Mouse (Mus musculus) heart, adult 2 months (tissue): ENCODE results near the gene Pde8b. TPM values are rescaled to one million over a fixed set of nuclear protein-coding genes. Genes with fewer than 3 reads are reported as not detected.

Source experiments
- DNase-seq, 2 experiments: peaks; one replicate each; pipeline ENCODE4 v3.0.0; 2021
- H3K27ac ChIP-seq: fragments of 200-600 bp; 2 replicates; pipeline ENCODE4 v1.8.1; 2022
- H3K27me3 ChIP-seq: fragments of 200-500 bp; 2 replicates; pipeline ENCODE4 v1.6.1; 2012; ENCODE audit warnings: mild to moderate bottlenecking, low read length, inconsistent platforms, mixed read lengths; ENCODE audit not compliant: control insufficient read depth, insufficient read depth
- H3K36me3 ChIP-seq: fragments of 200-500 bp; 2 replicates; pipeline ENCODE4 v1.6.1; 2012; ENCODE audit warnings: low read length, inconsistent platforms; ENCODE audit not compliant: control insufficient read depth, insufficient read depth
- H3K4me1 ChIP-seq: fragments of 200-500 bp; 2 replicates; pipeline ENCODE4 v1.6.1; 2011; ENCODE audit warnings: low read length; ENCODE audit not compliant: control insufficient read depth, insufficient read depth
- H3K4me3 ChIP-seq: fragments of 200-600 bp; 2 replicates; pipeline ENCODE4 v1.8.1; 2022
- H3K79me2 ChIP-seq: fragments of 200-500 bp; replicated peaks from 2 replicates; pipeline ENCODE4 v1.6.1; 2012; ENCODE audit warnings: mild to moderate bottlenecking, inconsistent platforms, low read length, moderate library complexity, mixed read lengths; ENCODE audit not compliant: control insufficient read depth, insufficient read depth
- H3K9ac ChIP-seq: fragments of 200-500 bp; 2 replicates; pipeline ENCODE4 v1.6.1; 2012; ENCODE audit warnings: low read depth, mild to moderate bottlenecking, control low read depth, inconsistent platforms, low read length, mixed read lengths
- CTCF ChIP-seq: fragments of 200-600 bp; IDR thresholded peaks from 2 replicates; pipeline ENCODE4 v1.8.1; 2022; ENCODE audit warnings: antibody characterized with exemption, mild to moderate bottlenecking, moderate library complexity
- EP300 ChIP-seq: fragments of 200-500 bp; IDR thresholded peaks from 2 replicates; pipeline ENCODE4 v1.6.1; 2011; ENCODE audit warnings: low read depth, low read length, control low read depth; ENCODE audit not compliant: insufficient read depth
- POLR2A ChIP-seq: fragments of 200-500 bp; IDR thresholded peaks from 2 replicates; pipeline ENCODE4 v1.6.1; 2011; ENCODE audit warnings: mild to moderate bottlenecking, low read depth, low read length, control low read depth; ENCODE audit not compliant: insufficient read depth
- WGBS: fragments of 180-500 bp; shearing (Covaris S2); methylation state at CpG from one replicate; pipeline ENCODE4 v1.1.7; 2018; 5-methylcytosine and 5-hydroxymethylcytosine counted together
- intact Hi-C: fragments of 180-260 bp; cut with DNase I; formaldehyde crosslinking; loops from one replicate; pipeline ENCODE4 v1.15.1; 2025
- polyA plus RNA-seq: library from polyadenylated mRNA; depleted of rRNA; stranded (reverse); fragments of >200 nt; gene quantifications from 2 replicates; pipeline ENCODE4 v1.2.3, GENCODE M21; 2012
- total RNA-seq, 2 experiments: library from RNA; stranded (reverse); gene quantifications; 2 replicates each; pipeline ENCODE4 v1.2.3; 2021

The Pde8b gene
- total and polyA plus RNA-seq, 3 experiments: 1.7 to 5.0 (median 2.6) TPM

DNA sequence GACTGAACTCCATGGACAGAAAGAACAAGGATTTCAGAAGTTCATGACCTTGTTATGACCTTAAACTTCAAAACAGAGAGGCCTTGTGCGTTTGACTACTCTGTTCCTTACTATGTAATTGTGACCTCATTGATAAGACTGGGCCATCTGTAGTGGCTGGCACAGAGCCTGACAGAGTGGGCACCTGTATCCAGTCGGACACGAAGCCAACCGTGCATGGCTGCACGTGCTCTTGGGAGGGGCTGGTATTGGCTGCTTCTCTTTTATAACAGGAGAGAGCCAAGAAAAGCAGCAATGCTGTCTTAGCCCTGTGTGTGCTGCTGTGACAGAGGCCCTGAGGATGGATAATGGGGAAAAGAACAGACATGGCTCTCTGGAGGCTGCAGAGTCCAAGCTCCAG lies 73.7 kb downstream of the Pde8b start:
- 27% methylated on average over 5 of the region's 5 CpGs for WGBS
- Histone ChIP-seq H3K27me3 (no peaks in the 10 kb centered on the region), H3K9ac (no peak overlapping the region), H3K79me2 (no peaks in the 10 kb centered on the region), H3K4me3 (no peak overlapping the region), H3K4me1 (no peaks in the 10 kb centered on the region), H3K27ac (no peak overlapping the region), H3K36me3 (no peaks in the 10 kb centered on the region)
- intact Hi-C loops: loop anchor here (5.0 kb wide), 1 partner anchor 41 kb away; no protein-coding TSS in a partner anchor
- no peak for DNase-seq
- TF ChIP-seq EP300 (no peak), CTCF (no peak), POLR2A (no peak)

DNA sequence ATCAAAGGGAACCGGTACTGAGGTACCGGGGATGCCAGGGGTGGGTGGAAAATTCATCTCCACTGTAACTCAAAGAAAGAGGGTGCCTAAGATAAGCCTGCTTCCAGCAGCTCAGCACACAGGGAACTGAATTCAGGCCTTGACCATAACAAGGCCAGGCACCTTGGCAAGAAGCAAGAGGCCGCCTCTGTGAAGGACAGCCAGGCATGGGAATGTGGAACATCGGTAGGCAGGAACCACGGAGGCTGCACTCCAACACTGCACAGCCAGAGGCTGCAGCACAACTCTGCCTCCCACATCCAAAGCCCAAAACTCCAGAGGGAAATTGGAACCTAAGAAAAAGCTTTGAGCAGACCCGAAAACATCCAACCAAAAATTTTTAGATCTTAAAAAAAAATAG lies 75.9 kb downstream of the Pde8b start:
- Histone ChIP-seq H3K27me3 (no peaks in the 10 kb centered on the region), H3K4me1 (no peaks in the 10 kb centered on the region), H3K27ac (no peak overlapping the region), H3K9ac (no peak overlapping the region), H3K79me2 (no peaks in the 10 kb centered on the region), H3K36me3 (no peaks in the 10 kb centered on the region), H3K4me3 (no peak overlapping the region)
- TF ChIP-seq POLR2A (no peak), EP300 (no peak), CTCF (no peak)
- intact Hi-C loops: no loop called here
- 62% methylated on average over 6 of the region's 6 CpGs for WGBS
- peak in 1 of 2 experiments; percentile 9 for DNase-seq

DNA sequence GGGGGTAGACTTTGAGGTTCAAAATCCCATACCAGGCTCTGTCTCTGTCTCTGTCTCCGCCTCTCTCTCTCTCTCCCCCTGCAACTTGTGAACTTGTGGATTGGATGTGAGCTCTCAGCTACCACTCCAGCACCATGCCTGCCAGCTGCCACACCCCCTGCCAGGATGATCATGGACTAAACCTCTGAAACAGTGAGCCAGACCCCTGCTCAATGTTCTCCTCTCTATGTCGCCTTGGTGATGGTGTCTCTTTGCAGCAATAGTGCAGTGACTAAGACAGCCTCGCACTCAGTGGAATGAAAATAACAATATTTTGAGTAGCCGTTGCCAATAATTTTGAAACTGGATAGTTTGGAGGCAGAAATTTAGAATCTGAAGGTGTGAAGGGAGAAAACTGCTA lies 77.8 kb downstream of the Pde8b start:
- Histone ChIP-seq H3K27me3 (no peaks in the 10 kb centered on the region), H3K4me3 (no peak overlapping the region), H3K79me2 (no peaks in the 10 kb centered on the region), H3K27ac (no peak overlapping the region), H3K36me3 (no peaks in the 10 kb centered on the region), H3K4me1 (no peaks in the 10 kb centered on the region), H3K9ac (no peak overlapping the region)
- DNase-seq: no peak
- no peak for TF ChIP-seq EP300
- TF ChIP-seq CTCF: no peak
- TF ChIP-seq POLR2A: no peak
- 92% methylated on average over 4 of the region's 4 CpGs for WGBS
- intact Hi-C loops: no loop called here

DNA sequence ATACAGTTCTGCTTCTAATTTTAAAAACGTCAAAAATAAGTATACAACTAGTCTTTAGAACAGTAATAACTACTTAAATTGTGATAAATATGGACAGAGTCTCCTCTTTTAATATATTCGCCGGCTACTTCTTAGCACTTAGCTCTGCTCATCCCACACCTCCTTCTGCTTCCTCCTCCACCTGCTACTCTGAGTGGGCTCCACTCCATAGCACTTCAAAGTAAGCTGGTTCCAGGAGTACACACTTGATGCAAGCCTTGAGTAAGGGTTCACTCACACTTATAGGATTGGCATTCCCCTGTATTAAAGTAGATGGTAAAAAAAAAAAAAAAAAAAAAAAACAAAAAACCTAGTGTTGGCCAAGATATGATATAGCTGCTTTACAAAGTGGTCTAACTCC lies 89.9 kb downstream of the Pde8b start:
- H3K27me3 ChIP-seq: no peaks in the 10 kb centered on the region

DNA sequence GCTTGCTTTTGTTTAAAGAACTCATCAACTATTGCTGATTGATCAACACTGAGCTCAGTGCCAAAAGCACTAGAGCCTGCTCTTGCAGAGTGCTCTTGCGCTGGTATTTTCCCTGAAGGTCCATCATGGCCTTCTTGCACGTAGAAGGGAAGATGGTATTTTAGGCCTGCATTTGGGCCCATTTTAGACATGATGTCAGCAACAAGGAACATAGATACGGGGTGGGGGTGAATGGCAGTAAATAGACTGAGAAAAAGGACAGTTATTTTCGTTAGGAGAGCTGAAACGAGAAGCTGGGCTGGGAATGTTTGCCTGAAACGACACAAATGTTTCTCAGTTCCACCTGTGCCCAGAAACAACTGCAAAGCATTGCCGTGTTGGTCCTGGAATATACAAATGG lies 91.2 kb downstream of the Pde8b start:
- H3K4me1 ChIP-seq: no peaks in the 10 kb centered on the region
- WGBS: 74% methylated on average over 7 of the region's 7 CpGs
- H3K27me3 ChIP-seq: no peaks in the 10 kb centered on the region

More for the DNA sequence above, 89.9 kb downstream of the Pde8b start:
- H3K9ac ChIP-seq: no peak overlapping the region
- no peak overlapping the region for H3K4me3 ChIP-seq
- no peak for TF ChIP-seq POLR2A
- TF ChIP-seq CTCF: no peak
- no peak for TF ChIP-seq EP300
- H3K79me2 ChIP-seq: no peaks in the 10 kb centered on the region
- no peaks in the 10 kb centered on the region for H3K36me3 ChIP-seq
- 86% methylated on average over 3 of the region's 3 CpGs for WGBS
- no peaks in the 10 kb centered on the region for H3K4me1 ChIP-seq
- H3K27ac ChIP-seq: no peak overlapping the region
- no peak for DNase-seq
- intact Hi-C loops: no loop called here

DNA sequence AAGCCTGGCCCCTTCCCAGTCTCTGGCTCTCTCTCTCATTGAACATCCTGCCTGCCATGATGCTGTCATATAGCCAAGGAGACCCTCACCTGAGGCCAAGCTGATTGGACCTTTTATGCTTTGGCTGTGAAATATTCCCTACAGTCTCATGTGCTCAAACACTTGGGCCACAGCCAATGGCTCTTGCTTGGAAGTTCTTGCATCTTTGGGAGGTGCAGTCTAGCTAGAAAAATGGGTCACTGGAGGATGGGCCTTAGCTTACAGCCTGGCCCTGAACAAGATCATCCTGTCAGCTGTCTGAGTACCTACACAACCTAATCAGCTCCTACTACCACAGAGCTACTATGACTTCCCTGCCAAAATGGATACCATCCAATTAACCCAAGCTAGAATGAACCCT lies 105.4 kb downstream of the Pde8b start:
- Histone ChIP-seq H3K36me3 (no peaks in the 10 kb centered on the region), H3K79me2 (no peaks in the 10 kb centered on the region), H3K9ac (no peak overlapping the region), H3K27ac (no peak overlapping the region), H3K27me3 (no peaks in the 10 kb centered on the region), H3K4me1 (no peaks in the 10 kb centered on the region), H3K4me3 (no peak overlapping the region)
- intact Hi-C loops: no loop called here
- DNase-seq: no peak
- no peak for TF ChIP-seq EP300
- TF ChIP-seq POLR2A: no peak
- TF ChIP-seq CTCF: no peak

More for the DNA sequence above, 91.2 kb downstream of the Pde8b start:
- intact Hi-C loops: no loop called here
- no peak for DNase-seq
- Histone ChIP-seq H3K9ac (no peak overlapping the region), H3K36me3 (no peaks in the 10 kb centered on the region), H3K4me3 (no peak overlapping the region), H3K79me2 (no peaks in the 10 kb centered on the region), H3K27ac (no peak overlapping the region)
- no peak for TF ChIP-seq CTCF
- no peak for TF ChIP-seq EP300
- TF ChIP-seq POLR2A: no peak
